Mouse (Mus musculus): ENCODE data around the gene Btbd2.

GRCm38 (mm10) chr10:80676198-80676928 lies 19.5 kb upstream of the Btbd2 start:
- TF ChIP-seq FLI1 (IDR thresholded peaks at IDR 0.05; ENCODE audit: low read length) (no peak), GATA1 (IDR thresholded peaks at IDR 0.05; ENCODE audit: borderline replicate concordance, low read length) (no peak)

Data from megakaryocyte, embryonic 14.5 days (primary cell).